Mouse (Mus musculus): Measurements from ENCODE around the gene Kcnip4. TPM values are rescaled to one million over a fixed set of nuclear protein-coding genes. Genes with fewer than 3 reads are reported as not detected.

Kcnip4 gene
- polyA plus RNA-seq, 1 experiment from 2014 or later = 0.38 TPM

- no peak overlapping the region for H3K4me2 ChIP-seq
- H3K9me3 ChIP-seq (ENCODE audit: control insufficient read depth, low read length) = no peaks in the 10 kb centered on the region
- H3K9ac ChIP-seq (ENCODE audit: low read depth, low read length) = no peak overlapping the region
- no peak overlapping the region for H3K27ac ChIP-seq (ENCODE audit: low read depth, low read length)
- 66% methylated on average over 2 of the region's 2 CpGs for WGBS
- H3K27me3 ChIP-seq (replicated peaks; ENCODE audit: control insufficient read depth, insufficient read depth, low read length) = no peaks in the 10 kb centered on the region
- H3K4me3 ChIP-seq (ENCODE audit: low read depth, low read length) = no peak overlapping the region
- H3K36me3 ChIP-seq (ENCODE audit: control insufficient read depth, insufficient read depth, low read length) = no peaks in the 10 kb centered on the region
- no peak for DNase-seq (ENCODE audit: low spot score)
- no peaks in the 10 kb centered on the region for H3K4me1 ChIP-seq (replicated peaks; ENCODE audit: control insufficient read depth, insufficient read depth, low read length)
- ATAC-seq (replicated peaks; ENCODE audit: low FRiP score) = no peak
These were observed 683.7 kb downstream of the Kcnip4 start for GRCm38 (mm10) chr5:48840971-48841370.

GRCm38 (mm10) chr5:48795526-48795925 lies 729.2 kb downstream of the Kcnip4 start:
- no peaks in the 10 kb centered on the region for H3K9me3 ChIP-seq (ENCODE audit: control insufficient read depth, low read length)
- DNase-seq (ENCODE audit: low spot score) (no peak), ATAC-seq (replicated peaks; ENCODE audit: low FRiP score) (no peak)
- H3K4me2 ChIP-seq = no peak overlapping the region
- H3K27ac ChIP-seq (ENCODE audit: low read depth, low read length) = no peak overlapping the region
- H3K27me3 ChIP-seq (replicated peaks; ENCODE audit: control insufficient read depth, insufficient read depth, low read length) = no peaks in the 10 kb centered on the region
- WGBS = 60% methylated on average over 1 of the region's 1 CpGs
- H3K9ac ChIP-seq (ENCODE audit: low read depth, low read length) = no peak overlapping the region
- no peak overlapping the region for H3K4me3 ChIP-seq (ENCODE audit: low read depth, low read length)
- H3K4me1 ChIP-seq (replicated peaks; ENCODE audit: control insufficient read depth, insufficient read depth, low read length) = no peaks in the 10 kb centered on the region
- no peaks in the 10 kb centered on the region for H3K36me3 ChIP-seq (ENCODE audit: control insufficient read depth, insufficient read depth, low read length)

GRCm38 (mm10) chr5:48779376-48779775 lies 745.3 kb downstream of the Kcnip4 start:
- no peaks in the 10 kb centered on the region for H3K4me1 ChIP-seq (replicated peaks; ENCODE audit: control insufficient read depth, insufficient read depth, low read length)
- WGBS = 47% methylated on average over 1 of the region's 1 CpGs
- no peak overlapping the region for H3K4me3 ChIP-seq (ENCODE audit: low read depth, low read length)
- H3K27me3 ChIP-seq (replicated peaks; ENCODE audit: control insufficient read depth, insufficient read depth, low read length) = no peaks in the 10 kb centered on the region
- H3K36me3 ChIP-seq (ENCODE audit: control insufficient read depth, insufficient read depth, low read length) = no peaks in the 10 kb centered on the region
- H3K9me3 ChIP-seq (ENCODE audit: control insufficient read depth, low read length) = no peaks in the 10 kb centered on the region
- no peak for ATAC-seq (replicated peaks; ENCODE audit: low FRiP score)
- DNase-seq (ENCODE audit: low spot score) = no peak
- H3K27ac ChIP-seq (ENCODE audit: low read depth, low read length) = no peak overlapping the region
- H3K4me2 ChIP-seq = no peak overlapping the region
- no peak overlapping the region for H3K9ac ChIP-seq (ENCODE audit: low read depth, low read length)

- Histone ChIP-seq H3K9ac (ENCODE audit: low read depth, low read length) (no peak overlapping the region), H3K36me3 (ENCODE audit: control insufficient read depth, insufficient read depth, low read length) (no peaks in the 10 kb centered on the region), H3K27me3 (replicated peaks; ENCODE audit: control insufficient read depth, insufficient read depth, low read length) (no peaks in the 10 kb centered on the region), H3K4me2 (no peak overlapping the region), H3K9me3 (ENCODE audit: control insufficient read depth, low read length) (no peaks in the 10 kb centered on the region), H3K27ac (ENCODE audit: low read depth, low read length) (no peak overlapping the region), H3K4me3 (ENCODE audit: low read depth, low read length) (no peak overlapping the region), H3K4me1 (replicated peaks; ENCODE audit: control insufficient read depth, insufficient read depth, low read length) (no peaks in the 10 kb centered on the region)
- DNase-seq (ENCODE audit: low spot score) = no peak
- no peak for ATAC-seq (replicated peaks; ENCODE audit: low FRiP score)
These were observed 776.1 kb downstream of the Kcnip4 start for GRCm38 (mm10) chr5:48748613-48749012.

- ATAC-seq (replicated peaks; ENCODE audit: low FRiP score) (no peak), DNase-seq (ENCODE audit: low spot score) (no peak)
- H3K9me3 ChIP-seq (ENCODE audit: control insufficient read depth, low read length) = no peaks in the 10 kb centered on the region
- H3K4me2 ChIP-seq = no peak overlapping the region
- WGBS = 59% methylated on average over 2 of the region's 2 CpGs
- no peaks in the 10 kb centered on the region for H3K4me1 ChIP-seq (replicated peaks; ENCODE audit: control insufficient read depth, insufficient read depth, low read length)
- no peaks in the 10 kb centered on the region for H3K36me3 ChIP-seq (ENCODE audit: control insufficient read depth, insufficient read depth, low read length)
- H3K4me3 ChIP-seq (ENCODE audit: low read depth, low read length) = no peak overlapping the region
- no peak overlapping the region for H3K27ac ChIP-seq (ENCODE audit: low read depth, low read length)
- H3K27me3 ChIP-seq (replicated peaks; ENCODE audit: control insufficient read depth, insufficient read depth, low read length) = no peaks in the 10 kb centered on the region
- H3K9ac ChIP-seq (ENCODE audit: low read depth, low read length) = no peak overlapping the region
These were observed 787.1 kb downstream of the Kcnip4 start for GRCm38 (mm10) chr5:48737640-48738039.

GRCm38 (mm10) chr5:48718166-48718565 lies 806.5 kb downstream of the Kcnip4 start:
- H3K4me2 ChIP-seq = no peak overlapping the region
- H3K9me3 ChIP-seq (ENCODE audit: control insufficient read depth, low read length) = no peaks in the 10 kb centered on the region
- H3K4me3 ChIP-seq (ENCODE audit: low read depth, low read length) = no peak overlapping the region
- no peak overlapping the region for H3K9ac ChIP-seq (ENCODE audit: low read depth, low read length)
- H3K27ac ChIP-seq (ENCODE audit: low read depth, low read length) = no peak overlapping the region
- no peak for ATAC-seq (replicated peaks; ENCODE audit: low FRiP score)
- DNase-seq (ENCODE audit: low spot score) = no peak
- no peaks in the 10 kb centered on the region for H3K36me3 ChIP-seq (ENCODE audit: control insufficient read depth, insufficient read depth, low read length)
- H3K4me1 ChIP-seq (replicated peaks; ENCODE audit: control insufficient read depth, insufficient read depth, low read length) = no peaks in the 10 kb centered on the region
- H3K27me3 ChIP-seq (replicated peaks; ENCODE audit: control insufficient read depth, insufficient read depth, low read length) = no peaks in the 10 kb centered on the region

- ATAC-seq (replicated peaks; ENCODE audit: low FRiP score) (no peak), DNase-seq (ENCODE audit: low spot score) (no peak)
- Histone ChIP-seq H3K4me2 (no peak overlapping the region), H3K27ac (ENCODE audit: low read depth, low read length) (no peak overlapping the region), H3K4me3 (ENCODE audit: low read depth, low read length) (no peak overlapping the region), H3K9me3 (ENCODE audit: control insufficient read depth, low read length) (no peaks in the 10 kb centered on the region), H3K9ac (ENCODE audit: low read depth, low read length) (no peak overlapping the region), H3K36me3 (ENCODE audit: control insufficient read depth, insufficient read depth, low read length) (no peaks in the 10 kb centered on the region), H3K27me3 (replicated peaks; ENCODE audit: control insufficient read depth, insufficient read depth, low read length) (no peaks in the 10 kb centered on the region), H3K4me1 (replicated peaks; ENCODE audit: control insufficient read depth, insufficient read depth, low read length) (no peaks in the 10 kb centered on the region)
- 84% methylated on average over 3 of the region's 3 CpGs for WGBS
These were observed 818.7 kb downstream of the Kcnip4 start for GRCm38 (mm10) chr5:48705997-48706396.

GRCm38 (mm10) chr5:48687068-48687467 lies 837.6 kb downstream of the Kcnip4 start:
- Histone ChIP-seq H3K4me3 (ENCODE audit: low read depth, low read length) (no peak overlapping the region), H3K27me3 (replicated peaks; ENCODE audit: control insufficient read depth, insufficient read depth, low read length) (no peaks in the 10 kb centered on the region), H3K27ac (ENCODE audit: low read depth, low read length) (no peak overlapping the region), H3K4me1 (replicated peaks; ENCODE audit: control insufficient read depth, insufficient read depth, low read length) (no peaks in the 10 kb centered on the region), H3K4me2 (no peak overlapping the region), H3K36me3 (ENCODE audit: control insufficient read depth, insufficient read depth, low read length) (no peaks in the 10 kb centered on the region), H3K9me3 (ENCODE audit: control insufficient read depth, low read length) (no peaks in the 10 kb centered on the region), H3K9ac (ENCODE audit: low read depth, low read length) (no peak overlapping the region)
- no peak for DNase-seq (ENCODE audit: low spot score)
- ATAC-seq (replicated peaks; ENCODE audit: low FRiP score) = no peak
- WGBS = 73% methylated on average over 3 of the region's 3 CpGs

- H3K27me3 ChIP-seq (replicated peaks; ENCODE audit: control insufficient read depth, insufficient read depth, low read length) = no peaks in the 10 kb centered on the region
- H3K4me2 ChIP-seq = no peak overlapping the region
- no peak overlapping the region for H3K27ac ChIP-seq (ENCODE audit: low read depth, low read length)
- no peak overlapping the region for H3K9ac ChIP-seq (ENCODE audit: low read depth, low read length)
- no peaks in the 10 kb centered on the region for H3K9me3 ChIP-seq (ENCODE audit: control insufficient read depth, low read length)
- WGBS = 80% methylated on average over 8 of the region's 8 CpGs
- ATAC-seq (replicated peaks; ENCODE audit: low FRiP score) = no peak
- no peak for DNase-seq (ENCODE audit: low spot score)
- H3K4me3 ChIP-seq (ENCODE audit: low read depth, low read length) = no peak overlapping the region
- H3K36me3 ChIP-seq (ENCODE audit: control insufficient read depth, insufficient read depth, low read length) = no peaks in the 10 kb centered on the region
- no peaks in the 10 kb centered on the region for H3K4me1 ChIP-seq (replicated peaks; ENCODE audit: control insufficient read depth, insufficient read depth, low read length)
These were observed 844.7 kb downstream of the Kcnip4 start for GRCm38 (mm10) chr5:48679733-48680595.

All from liver, embryonic 11.5 days (tissue).